Mouse (Mus musculus): ENCODE measurements around the gene 6330403K07Rik.

DNA sequence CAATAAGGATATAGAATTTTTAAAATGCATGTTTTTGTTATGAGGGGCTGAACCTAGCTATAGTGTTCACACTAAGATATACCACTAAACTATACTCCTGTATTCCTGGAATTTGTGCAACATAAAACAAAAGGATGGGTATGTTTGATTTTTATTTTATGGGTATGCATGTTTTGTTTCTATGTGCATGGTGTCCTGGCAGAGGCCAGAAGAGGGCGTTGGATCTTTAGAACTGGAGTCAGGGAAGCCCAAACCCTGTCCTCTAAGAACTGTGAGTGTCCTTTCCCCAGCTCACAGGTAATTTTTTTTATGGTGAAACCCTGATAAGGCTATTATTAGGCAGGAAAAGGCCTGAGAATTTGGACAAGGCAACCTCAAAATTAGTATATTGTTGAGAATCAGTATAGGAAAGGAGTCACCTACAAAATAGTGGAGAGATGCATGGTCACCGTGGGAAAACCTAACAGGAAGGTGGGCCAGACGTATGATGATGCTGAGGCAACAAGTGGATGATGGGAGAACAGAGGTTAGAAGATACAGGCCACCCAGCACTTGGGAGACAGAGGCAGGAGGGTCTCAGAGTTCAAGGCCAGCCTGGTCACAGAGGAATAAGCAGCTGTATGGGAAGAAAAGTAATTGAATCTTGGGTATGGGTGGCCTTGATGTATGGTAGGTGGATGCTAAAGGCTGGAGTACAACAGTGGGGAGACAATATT is 3.8 kb downstream of the 6330403K07Rik start:
- TF ChIP-seq CEBPB (IDR thresholded peaks at IDR 0.05; ENCODE audit: low read depth) (no peak), CTCF (IDR thresholded peaks at IDR 0.05; ENCODE audit: control insufficient read depth, insufficient read depth, insufficient read length) (no peak), MAX (IDR thresholded peaks at IDR 0.05) (no peak), USF1 (IDR thresholded peaks at IDR 0.05; ENCODE audit: low read depth) (no peak)
